Mouse (Mus musculus): ENCODE measurements around the gene Slc30a7.

- no peak for TF ChIP-seq CTCF (IDR thresholded peaks at IDR 0.05; ENCODE audit: low read depth)
- no peak for TF ChIP-seq EP300 (IDR thresholded peaks at IDR 0.05; ENCODE audit: low read depth)
Measured at GRCm38 (mm10) chr3:116019136-116019535, 11.9 kb upstream of the Slc30a7 start.
